Mouse (Mus musculus) right cerebral cortex, postnatal 14 days (tissue): ENCODE measurements around the gene 4930447C04Rik.

Experiments
- DNase-seq: peaks from one replicate; pipeline ENCODE4 v3.0.0; 2022

Gene 4930447C04Rik

GRCm38 (mm10) chr12:72942171-72942570 is 1.6 kb upstream of the 4930447C04Rik start:
- DNase-seq = no peak

- DNase-seq = no peak
Measured at GRCm38 (mm10) chr12:72941398-72942051, 951 bp upstream of the 4930447C04Rik start.

GRCm38 (mm10) chr12:72940822-72941397 is 336 bp upstream of the 4930447C04Rik start:
- DNase-seq = no peak

GRCm38 (mm10) chr12:72939616-72940015 is 958 bp downstream of the 4930447C04Rik start, which contains the start of gene Six6:
Gene Six6 (plus strand): TSS chr12:72939892.
- no peak for DNase-seq

- DNase-seq = no peak
Measured at GRCm38 (mm10) chr12:72938600-72939490, 1.7 kb downstream of the 4930447C04Rik start.

GRCm38 (mm10) chr12:72938176-72938575 is 2.4 kb downstream of the 4930447C04Rik start:
- no peak for DNase-seq

- DNase-seq = no peak
Measured at GRCm38 (mm10) chr12:72937537-72938120, 2.9 kb downstream of the 4930447C04Rik start.

- no peak for DNase-seq
Measured at GRCm38 (mm10) chr12:72936751-72937150, 3.8 kb downstream of the 4930447C04Rik start.

- DNase-seq = peak; percentile 11
Measured at GRCm38 (mm10) chr12:72917159-72917993, 23.2 kb downstream of the 4930447C04Rik start.

- DNase-seq = no peak
Measured at GRCm38 (mm10) chr12:72854377-72855032, 86.1 kb downstream of the 4930447C04Rik start.

GRCm38 (mm10) chr12:72853406-72854076 is 87.0 kb downstream of the 4930447C04Rik start:
- DNase-seq = no peak

- no peak for DNase-seq
Measured at GRCm38 (mm10) chr12:72852264-72852663, 88.3 kb downstream of the 4930447C04Rik start.

GRCm38 (mm10) chr12:72850146-72850545 is 90.4 kb downstream of the 4930447C04Rik start:
- DNase-seq = no peak

- DNase-seq = no peak
Measured at GRCm38 (mm10) chr12:72847725-72848124, 92.8 kb downstream of the 4930447C04Rik start.

GRCm38 (mm10) chr12:72845946-72846345 is 94.6 kb downstream of the 4930447C04Rik start:
- no peak for DNase-seq

GRCm38 (mm10) chr12:72843973-72844620 is 96.5 kb downstream of the 4930447C04Rik start:
- DNase-seq = no peak

GRCm38 (mm10) chr12:72843555-72843954 is 97.0 kb downstream of the 4930447C04Rik start:
- no peak for DNase-seq

- no peak for DNase-seq
Measured at GRCm38 (mm10) chr12:72843135-72843534, 97.4 kb downstream of the 4930447C04Rik start.

- no peak for DNase-seq
Measured at GRCm38 (mm10) chr12:72841500-72841899, 99.1 kb downstream of the 4930447C04Rik start.

- DNase-seq = no peak
Measured at GRCm38 (mm10) chr12:72837302-72837701, 103.3 kb downstream of the 4930447C04Rik start.
